Mouse (Mus musculus) neural tube, embryonic 11.5 days (tissue): ENCODE data around the gene Olfr703. TPM values are rescaled to one million over a fixed set of nuclear protein-coding genes. Genes with fewer than 3 reads are reported as not detected.

Experiments
- ATAC-seq: fragments of 200-750 bp; cut with Nextera tagmentation; 2 replicates; pipeline ENCODE4 v1.8.0; 2017; ENCODE audit warnings: moderate number of reproducible peaks, mild to moderate bottlenecking, moderate TSS enrichment, moderate library complexity; ENCODE audit not compliant: insufficient read depth, low FRiP score, low TSS enrichment
- DNase-seq: peaks from one replicate; pipeline ENCODE4 v3.0.0-alpha.2; 2015; ENCODE audit warnings: low spot score
- H3K27ac ChIP-seq: fragments of 300-500 bp; sonication (generic); 2 replicates; pipeline ENCODE4 v1.5.1; 2014; ENCODE audit warnings: low read depth, mild to moderate bottlenecking, low read length
- H3K27me3 ChIP-seq: fragments of 300-500 bp; sonication (generic); 2 replicates; pipeline ENCODE4 v1.6.1; 2014; ENCODE audit warnings: mild to moderate bottlenecking, low read length, mixed read lengths; ENCODE audit not compliant: control insufficient read depth, insufficient read depth
- H3K36me3 ChIP-seq: fragments of 300-500 bp; sonication (generic); 2 replicates; pipeline ENCODE4 v1.6.1; 2014; ENCODE audit warnings: mild to moderate bottlenecking, low read length, moderate library complexity, mixed read lengths; ENCODE audit not compliant: control insufficient read depth, insufficient read depth
- H3K4me1 ChIP-seq: fragments of 300-500 bp; sonication (generic); 2 replicates; pipeline ENCODE4 v1.6.1; 2014; ENCODE audit warnings: low read length, mixed read lengths; ENCODE audit not compliant: control insufficient read depth, insufficient read depth
- H3K4me2 ChIP-seq: fragments of 300-500 bp; sonication (generic); 2 replicates; pipeline ENCODE4 v1.6.1; 2014; ENCODE audit warnings: low read depth, mild to moderate bottlenecking, moderate library complexity
- H3K4me3 ChIP-seq: fragments of 300-500 bp; sonication (generic); 2 replicates; pipeline ENCODE4 v1.5.1; 2014; ENCODE audit warnings: low read depth, low read length
- H3K9ac ChIP-seq: fragments of 300-500 bp; sonication (generic); 2 replicates; pipeline ENCODE4 v1.6.1; 2014; ENCODE audit warnings: mild to moderate bottlenecking, low read length
- H3K9me3 ChIP-seq: fragments of 300-500 bp; sonication (generic); 2 replicates; pipeline ENCODE4 v1.6.1; 2016; ENCODE audit warnings: low read length; ENCODE audit not compliant: control insufficient read depth
- WGBS: fragments of 180-500 bp; shearing (Covaris S2); extraction: QIAGEN DNeasy Blood & Tissue Kit; methylation state at CpG from one replicate; pipeline ENCODE4 v1.1.7; 2014; 5-methylcytosine and 5-hydroxymethylcytosine counted together
- polyA plus RNA-seq: library from polyadenylated mRNA; unstranded; fragments of >200 nt; fragmentation: Nextera tagmentation; extraction: Ambion mirVana; gene quantifications from 2 replicates; pipeline ENCODE4 v1.2.1, GENCODE M21; 2014

The Olfr703 gene
- polyA plus RNA-seq, result not detected in 2 replicates

GRCm38 (mm10) chr7:106843060-106843459 lies at the start of gene Olfr703:
Gene Olfr703 (plus strand): TSS chr7:106843360.
- ATAC-seq (no peak), DNase-seq (no peak)
- H3K9me3 ChIP-seq, result no peaks in the 10 kb centered on the region
- H3K9ac ChIP-seq, result no peak within 1 kb of the TSS
- H3K27me3 ChIP-seq, result no peaks in the 10 kb centered on the region
- no peak within 1 kb of the TSS for H3K4me3 ChIP-seq
- no peak within 1 kb of the TSS for H3K27ac ChIP-seq
- H3K4me2 ChIP-seq, result no peak within 1 kb of the TSS
- H3K36me3 ChIP-seq, result no peaks in the 10 kb centered on the region
- WGBS, result 69% methylated on average over 2 of the region's 2 CpGs
- H3K4me1 ChIP-seq, result no peaks in the 10 kb centered on the region

- Histone ChIP-seq H3K4me1 (no peaks in the 10 kb centered on the region), H3K27ac (no peak within 1 kb of the TSS), H3K9ac (no peak within 1 kb of the TSS), H3K9me3 (no peaks in the 10 kb centered on the region), H3K4me3 (no peak within 1 kb of the TSS), H3K4me2 (no peak within 1 kb of the TSS), H3K27me3 (no peaks in the 10 kb centered on the region), H3K36me3 (no peaks in the 10 kb centered on the region)
- WGBS, result 93% methylated on average over 1 of the region's 1 CpGs
- DNase-seq (no peak), ATAC-seq (no peak)
These were observed 34.4 kb upstream of the Olfr703 start, which contains the start of gene Olfr700 for GRCm38 (mm10) chr7:106808734-106809133. Gene Olfr700 (minus strand): TSS chr7:106808834.

- ATAC-seq (no peak), DNase-seq (no peak)
- Histone ChIP-seq H3K4me2 (no peak within 1 kb of the TSS), H3K27ac (no peak within 1 kb of the TSS), H3K4me1 (no peaks in the 10 kb centered on the region), H3K9me3 (no peaks in the 10 kb centered on the region), H3K9ac (no peak within 1 kb of the TSS), H3K4me3 (no peak within 1 kb of the TSS), H3K27me3 (no peaks in the 10 kb centered on the region), H3K36me3 (no peaks in the 10 kb centered on the region)
- WGBS, result 79% methylated on average over 2 of the region's 2 CpGs
These were observed 29.3 kb upstream of the Olfr703 start, which contains the start of gene Olfr701 for GRCm38 (mm10) chr7:106813829-106814228. Gene Olfr701 (plus strand): TSS chr7:106814129.

GRCm38 (mm10) chr7:106815775-106816174 lies 27.4 kb upstream of the Olfr703 start:
- no peak overlapping the region for H3K4me2 ChIP-seq
- no peak overlapping the region for H3K27ac ChIP-seq
- H3K4me3 ChIP-seq, result no peak overlapping the region
- no peaks in the 10 kb centered on the region for H3K36me3 ChIP-seq
- no peak for DNase-seq
- H3K9ac ChIP-seq, result no peak overlapping the region
- H3K9me3 ChIP-seq, result no peaks in the 10 kb centered on the region
- no peaks in the 10 kb centered on the region for H3K4me1 ChIP-seq
- H3K27me3 ChIP-seq, result no peaks in the 10 kb centered on the region
- no peak for ATAC-seq
- WGBS, result 59% methylated on average over 2 of the region's 2 CpGs

- H3K36me3 ChIP-seq, result no peaks in the 10 kb centered on the region
- H3K4me3 ChIP-seq, result no peak overlapping the region
- no peak overlapping the region for H3K27ac ChIP-seq
- H3K4me2 ChIP-seq, result no peak overlapping the region
- DNase-seq (no peak), ATAC-seq (no peak)
- no peak overlapping the region for H3K9ac ChIP-seq
- no peaks in the 10 kb centered on the region for H3K9me3 ChIP-seq
- H3K27me3 ChIP-seq, result no peaks in the 10 kb centered on the region
- H3K4me1 ChIP-seq, result no peaks in the 10 kb centered on the region
These were observed 24.7 kb upstream of the Olfr703 start for GRCm38 (mm10) chr7:106818414-106818813.

- Histone ChIP-seq H3K9me3 (no peaks in the 10 kb centered on the region), H3K4me1 (no peaks in the 10 kb centered on the region), H3K4me2 (no peak within 1 kb of the TSS), H3K27ac (no peak within 1 kb of the TSS), H3K4me3 (no peak within 1 kb of the TSS), H3K9ac (no peak within 1 kb of the TSS), H3K36me3 (no peaks in the 10 kb centered on the region), H3K27me3 (no peaks in the 10 kb centered on the region)
- ATAC-seq (no peak), DNase-seq (no peak)
These were observed 9.4 kb upstream of the Olfr703 start, which contains the start of gene Olfr702 for GRCm38 (mm10) chr7:106833793-106834192. Gene Olfr702 (minus strand): TSS chr7:106833893.

- H3K9ac ChIP-seq, result no peak within 1 kb of the TSS
- ATAC-seq (no peak), DNase-seq (no peak)
These were observed 19.7 kb downstream of the Olfr703 start, which contains the start of gene Olfr704 for GRCm38 (mm10) chr7:106862885-106863284. Gene Olfr704 (plus strand): TSS chr7:106863185.

GRCm38 (mm10) chr7:106876791-106877190 lies 33.6 kb downstream of the Olfr703 start, which contains the start of gene Olfr705:
Gene Olfr705 (minus strand): TSS chr7:106876891.
- Histone ChIP-seq H3K9ac (no peak within 1 kb of the TSS), H3K4me1 (no peaks in the 10 kb centered on the region), H3K27ac (no peak within 1 kb of the TSS), H3K4me2 (no peak within 1 kb of the TSS), H3K27me3 (no peaks in the 10 kb centered on the region), H3K4me3 (no peak within 1 kb of the TSS), H3K36me3 (no peaks in the 10 kb centered on the region), H3K9me3 (no peaks in the 10 kb centered on the region)
- ATAC-seq (no peak), DNase-seq (no peak)
- 86% methylated on average over 3 of the region's 3 CpGs for WGBS

More at GRCm38 (mm10) chr7:106862885-106863284, 19.7 kb downstream of the Olfr703 start, which contains the start of gene Olfr704:
- Histone ChIP-seq H3K4me1 (no peaks in the 10 kb centered on the region), H3K27ac (no peak within 1 kb of the TSS), H3K4me2 (no peak within 1 kb of the TSS), H3K36me3 (no peaks in the 10 kb centered on the region), H3K9me3 (no peaks in the 10 kb centered on the region), H3K4me3 (no peak within 1 kb of the TSS), H3K27me3 (no peaks in the 10 kb centered on the region)

- 85% methylated on average over 2 of the region's 2 CpGs for WGBS
- no peak for ATAC-seq
These were observed 44.9 kb downstream of the Olfr703 start, which contains the start of gene Olfr706 for GRCm38 (mm10) chr7:106888062-106888461. Gene Olfr706 (minus strand): TSS chr7:106888162.

More at GRCm38 (mm10) chr7:106888062-106888461, 44.9 kb downstream of the Olfr703 start, which contains the start of gene Olfr706:
- H3K4me3 ChIP-seq, result no peak within 1 kb of the TSS
- H3K4me2 ChIP-seq, result no peak within 1 kb of the TSS
- no peaks in the 10 kb centered on the region for H3K36me3 ChIP-seq
- H3K27me3 ChIP-seq, result no peaks in the 10 kb centered on the region
- H3K4me1 ChIP-seq, result no peaks in the 10 kb centered on the region
- no peaks in the 10 kb centered on the region for H3K9me3 ChIP-seq
- no peak within 1 kb of the TSS for H3K27ac ChIP-seq
- H3K9ac ChIP-seq, result no peak within 1 kb of the TSS
- DNase-seq, result no peak
